Mouse (Mus musculus) G1E-ER4 (cell line): ENCODE data around the gene Hdac7. TPM values are rescaled to one million over a fixed set of nuclear protein-coding genes. Genes with fewer than 3 reads are reported as not detected.
A peak's percentile ranks its signal among the peaks of the same experiment; 100 is the strongest.

ENCODE experiments used
- GATA1 ChIP-seq: IDR thresholded peaks from one replicate; pipeline ENCODE4 v1.8.0; 2012; ENCODE audit warnings: low read length, inconsistent platforms
- polyA plus RNA-seq: library from polyadenylated mRNA; stranded (reverse); fragments of >175 nt; gene quantifications from 2 replicates; pipeline ENCODE4 v1.2.3, GENCODE M21; 2012

Gene Hdac7
- polyA plus RNA-seq, 1 experiment: 174 TPM

GRCm38 (mm10) chr15:97793386-97794153 is 50.7 kb downstream of the Hdac7 start:
- no peak for TF ChIP-seq GATA1

GRCm38 (mm10) chr15:97791126-97791700 is 53.1 kb downstream of the Hdac7 start:
- no peak for TF ChIP-seq GATA1

- no peak for TF ChIP-seq GATA1
Observed at GRCm38 (mm10) chr15:97789761-97790505, 54.4 kb downstream of the Hdac7 start.

GRCm38 (mm10) chr15:97788821-97789220 is 55.5 kb downstream of the Hdac7 start:
- TF ChIP-seq GATA1: no peak

- no peak for TF ChIP-seq GATA1
Observed at GRCm38 (mm10) chr15:97787799-97788667, 56.3 kb downstream of the Hdac7 start.

- no peak for TF ChIP-seq GATA1
Observed at GRCm38 (mm10) chr15:97787148-97787798, 57.0 kb downstream of the Hdac7 start.

- TF ChIP-seq GATA1: peak; percentile 52
Observed at GRCm38 (mm10) chr15:97786412-97787112, 57.7 kb downstream of the Hdac7 start.

GRCm38 (mm10) chr15:97785731-97786411 is 58.4 kb downstream of the Hdac7 start:
- TF ChIP-seq GATA1: peak; percentile 19

- no peak for TF ChIP-seq GATA1
Observed at GRCm38 (mm10) chr15:97784561-97785161, 59.6 kb downstream of the Hdac7 start.

- no peak for TF ChIP-seq GATA1
Observed at GRCm38 (mm10) chr15:97784092-97784559, 60.2 kb downstream of the Hdac7 start.

- no peak for TF ChIP-seq GATA1
Observed at GRCm38 (mm10) chr15:97782749-97783105, 61.6 kb downstream of the Hdac7 start.

GRCm38 (mm10) chr15:97781961-97782748 is 62.1 kb downstream of the Hdac7 start:
- TF ChIP-seq GATA1: no peak
